Mouse (Mus musculus) cerebral cortex, adult 2 months (tissue): ENCODE measurements around the gene S1pr3.

ENCODE experiments used
- WGBS: fragments of 180-500 bp; shearing (Covaris S2); methylation state at CpG from one replicate; pipeline ENCODE4 v1.1.7; 2018; 5-methylcytosine and 5-hydroxymethylcytosine counted together

S1pr3 gene

DNA sequence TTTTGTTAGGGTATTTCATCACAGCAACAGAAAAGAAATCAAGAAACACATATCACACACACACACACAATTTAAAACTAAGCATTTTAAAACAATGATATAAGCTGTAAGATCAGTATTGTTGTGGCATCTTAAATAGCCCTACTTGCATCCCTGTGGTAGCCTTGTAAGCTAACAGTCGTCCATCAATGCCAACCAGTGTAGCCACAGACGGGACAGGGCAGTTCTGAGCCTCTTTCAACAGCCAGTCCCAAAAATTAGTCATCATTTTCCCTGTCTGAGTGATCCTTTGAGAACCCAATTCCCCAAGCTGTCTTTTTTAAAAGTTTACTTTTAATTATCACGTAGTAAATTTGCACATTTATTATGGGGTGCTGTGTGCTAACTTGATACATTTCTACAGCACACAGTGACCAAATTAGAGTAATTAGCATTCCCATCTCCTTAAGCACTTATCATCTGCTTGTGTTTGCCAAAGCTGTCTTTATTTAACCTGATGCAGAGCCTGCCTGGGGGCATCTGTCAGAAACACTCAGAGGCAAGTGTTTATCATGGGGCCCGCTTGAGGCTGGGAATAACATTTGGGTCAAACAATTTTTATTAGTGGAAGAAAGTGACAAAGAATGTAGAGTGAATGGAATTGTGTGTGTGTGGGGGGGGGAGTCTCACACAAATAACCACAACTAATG is 47.9 kb downstream of the S1pr3 start:
- WGBS, result 57% methylated on average over 4 of the region's 4 CpGs

DNA sequence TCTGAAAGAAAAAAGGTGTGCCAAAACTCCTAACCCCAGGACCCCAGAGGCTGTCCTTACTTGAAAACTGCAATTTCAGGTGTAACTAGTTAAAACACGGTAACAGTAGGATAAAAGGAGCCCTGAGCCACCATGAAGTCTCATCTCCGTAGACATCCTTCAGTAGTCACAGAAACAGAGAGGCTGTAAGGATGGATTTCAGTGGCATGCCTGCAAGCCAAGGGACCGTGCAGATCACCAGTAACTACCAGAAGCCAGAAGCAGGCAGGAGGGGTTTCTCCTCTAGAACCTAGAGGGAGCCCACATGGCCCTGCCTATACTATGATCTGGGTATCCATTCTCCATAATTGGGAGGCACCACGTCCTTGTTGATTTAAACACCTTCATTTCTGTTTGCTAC is 55.9 kb downstream of the S1pr3 start:
- 88% methylated on average over 4 of the region's 4 CpGs for WGBS

DNA sequence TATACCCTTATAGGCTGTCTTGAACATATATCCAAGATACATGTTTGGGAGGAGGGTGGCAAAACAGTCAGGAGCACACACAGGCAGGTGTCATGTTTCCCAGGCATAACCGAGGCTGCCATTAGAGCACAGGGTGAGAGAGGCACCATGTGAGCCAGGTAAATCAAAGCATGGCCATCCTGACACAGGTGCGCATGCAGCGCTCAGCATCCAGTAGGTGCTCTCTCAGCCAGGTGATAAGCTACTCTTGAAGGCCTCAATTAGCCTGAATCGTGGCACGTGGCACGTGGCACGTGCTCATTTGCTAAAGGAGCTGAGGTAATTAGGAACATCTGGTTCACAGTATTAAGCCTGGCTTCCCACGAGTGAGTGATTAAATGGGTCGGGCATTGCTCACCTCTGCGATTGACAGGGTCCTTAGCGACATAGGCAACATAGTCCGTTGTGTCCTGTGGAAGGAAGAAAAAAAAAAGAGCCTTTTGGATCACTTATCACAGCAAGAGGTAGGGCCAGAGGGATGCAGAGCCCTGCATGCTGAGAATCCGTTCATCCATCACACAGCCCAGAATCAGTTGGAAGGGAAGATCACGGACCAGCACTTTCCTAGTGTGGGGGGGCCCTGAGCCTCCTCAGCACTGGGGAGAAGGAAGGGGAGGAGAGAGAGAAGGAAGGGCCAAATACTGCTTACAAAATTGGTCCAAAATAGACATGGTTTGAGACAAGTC is 57.8 kb downstream of the S1pr3 start:
- WGBS, result 79% methylated on average over 14 of the region's 14 CpGs

DNA sequence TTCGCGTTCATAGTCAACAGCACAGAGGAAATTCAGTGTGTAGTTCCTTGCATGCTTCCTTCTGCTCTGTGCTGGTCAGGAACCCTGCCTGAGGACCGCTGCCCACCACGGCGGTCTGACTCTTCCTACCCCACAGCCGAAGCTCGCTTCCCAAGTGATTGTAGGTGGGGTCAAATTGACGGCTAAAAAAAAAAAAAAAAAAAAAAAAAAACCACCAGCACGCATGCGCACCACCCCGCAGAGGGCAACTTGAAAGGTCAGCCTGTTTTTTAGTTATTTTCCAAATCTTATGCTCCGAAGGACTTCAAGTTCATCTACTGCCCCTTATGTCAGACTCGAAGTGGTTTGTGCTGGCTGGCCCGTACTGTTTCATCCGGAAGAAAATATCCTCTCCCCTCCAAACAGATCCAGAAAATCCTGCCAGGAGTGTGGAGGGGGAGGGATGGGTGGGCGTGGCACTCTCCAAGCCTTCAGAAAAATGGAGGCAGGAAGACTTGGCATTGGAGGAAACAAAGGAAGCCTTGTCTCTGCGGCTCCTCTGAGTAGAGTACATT is 60.3 kb downstream of the S1pr3 start:
- WGBS, result 69% methylated on average over 17 of the region's 17 CpGs
